Comparison of ENCODE assay signal across 9 mouse cellular contexts in genomic region chr14:60737202-60737611, GRCm38 (mm10). TPM values are rescaled to one million over a fixed set of nuclear protein-coding genes. Genes with fewer than 3 reads are reported as not detected.
DNase-seq lines count a peak whose midpoint lies in the region; ATAC-seq lines count a peak whose summit lies in the region.
"Had no signal": no experiment of that assay in that cellular context is flagged by ENCODE, and none has a peak within 500 bp of the region (broad histone marks: within the 10 kb centered on the region; RNA-seq: fewer than 3 reads in every experiment).

No protein-coding gene starts in this region.

- H3K4me1 ChIP-seq in heart, embryonic 10.5 days = peaks cover 93% of the 10 kb centered on the region
- H3K4me1 ChIP-seq in liver, embryonic 11.5 days (replicated peaks; ENCODE audit: control insufficient read depth, insufficient read depth, low read length) = peaks cover 37% of the 10 kb centered on the region

- H3K36me3 ChIP-seq in heart, embryonic 10.5 days = no peaks in the 10 kb centered on the region
- no peaks in the 10 kb centered on the region for H3K36me3 ChIP-seq in liver, embryonic 11.5 days (ENCODE audit: control insufficient read depth, insufficient read depth, low read length)

- peak overlapping the region; percentile 51 for H3K4me2 ChIP-seq in liver, embryonic 11.5 days

- H3K9me3 ChIP-seq in heart, embryonic 10.5 days = no peaks in the 10 kb centered on the region
- no peaks in the 10 kb centered on the region for H3K9me3 ChIP-seq in liver, embryonic 11.5 days (ENCODE audit: control insufficient read depth, low read length)

- ATAC-seq in liver, embryonic 11.5 days (replicated peaks; ENCODE audit: low FRiP score) = no peak
- ATAC-seq in megakaryocyte progenitor cell, adult 5-6 weeks (replicated peaks; ENCODE audit: poor library complexity) = no peak

- WGBS in heart, embryonic 10.5 days = 17% methylated on average over 7 of the region's 7 CpGs
- WGBS in liver, embryonic 11.5 days = 15% methylated on average over 7 of the region's 7 CpGs

- H3K9ac ChIP-seq in liver, embryonic 11.5 days (ENCODE audit: low read depth, low read length) = no peak overlapping the region

- DNase-seq in heart, embryonic 10.5 days (ENCODE audit: low spot score) = no peak
- no peak for DNase-seq in heart, adult 18-20 months
- DNase-seq in thymus, postnatal 25 days = peak; percentile 39
- DNase-seq in thymus, postnatal 10 days (ENCODE audit: low spot score in 2 of 2) = no peak
- DNase-seq in liver, embryonic 11.5 days (ENCODE audit: low spot score) = no peak
- DNase-seq in ovary, postnatal 14 days (ENCODE audit: low spot score) = no peak
- DNase-seq in cerebellum, adult 11-12 months = no peak

- H3K4me3 ChIP-seq in heart, embryonic 10.5 days = peak overlapping the region; percentile 43
- no peak overlapping the region for H3K4me3 ChIP-seq in liver, embryonic 11.5 days (ENCODE audit: low read depth, low read length)

- H3K27ac ChIP-seq in heart, embryonic 10.5 days = peak overlapping the region; percentile 93
- H3K27ac ChIP-seq in liver, embryonic 11.5 days (ENCODE audit: low read depth, low read length) = peak overlapping the region; percentile 83

- no peaks in the 10 kb centered on the region for H3K27me3 ChIP-seq in heart, embryonic 10.5 days (ENCODE audit: insufficient read depth, poor library complexity, severe bottlenecking)
- no peaks in the 10 kb centered on the region for H3K27me3 ChIP-seq in liver, embryonic 11.5 days (replicated peaks; ENCODE audit: control insufficient read depth, insufficient read depth, low read length)

RNA-seq across cellular contexts. Expression of gene C1qtnf9, which starts 30.7 kb away (rescaled TPM):
- 0.10 and 0.13 TPM in 2 replicates for polyA plus RNA-seq in heart, embryonic 10.5 days (2016; fragmentation: Nextera tagmentation; extraction: Ambion mirVana)
- total RNA-seq in heart, adult 18-20 months (2021) = 10 to 100 TPM; 42.7 to 47.8 TPM
- 0.09 and 0.19 TPM in 2 replicates for polyA plus RNA-seq in liver, embryonic 11.5 days (2014; fragmentation: Nextera tagmentation; extraction: Ambion mirVana)
- not detected in 2 replicates for total RNA-seq in megakaryocyte progenitor cell, adult 5-6 weeks (2015)
- total RNA-seq in megakaryocyte progenitor cell, adult 5-6 weeks (2017) = not detected in 2 replicates
- total RNA-seq: common myeloid progenitor, adult 5-6 weeks had no signal

RNA-seq across cellular contexts. Expression of gene Mipep, which starts 47.2 kb away (rescaled TPM):
- polyA plus RNA-seq in heart, embryonic 10.5 days (2016; fragmentation: Nextera tagmentation; extraction: Ambion mirVana) = 24.7 and 24.9 TPM in 2 replicates
- 10 to 100 TPM; 70.0 to 75.1 TPM for total RNA-seq in heart, adult 18-20 months (2021)
- polyA plus RNA-seq in liver, embryonic 11.5 days (2014; fragmentation: Nextera tagmentation; extraction: Ambion mirVana) = 27.8 TPM in 2 replicates
- 15.8 and 20.6 TPM in 2 replicates for total RNA-seq in megakaryocyte progenitor cell, adult 5-6 weeks (2015)
- total RNA-seq in megakaryocyte progenitor cell, adult 5-6 weeks (2017) = 23.1 and 24.2 TPM in 2 replicates

Comparison
In these comparisons a context has a peak if more than half of its experiments do, and no peak if none do; other contexts are left out.
1. RNA of gene C1qtnf9, which starts 30.7 kb away (total RNA-seq): 42.7 to 47.8 TPM in heart, adult 18-20 months; not detected in megakaryocyte progenitor cell, adult 5-6 weeks; every median in the first group is over 10 times any median in the second.